Mouse (Mus musculus): Measurements from ENCODE around the gene Mroh9.

DNA sequence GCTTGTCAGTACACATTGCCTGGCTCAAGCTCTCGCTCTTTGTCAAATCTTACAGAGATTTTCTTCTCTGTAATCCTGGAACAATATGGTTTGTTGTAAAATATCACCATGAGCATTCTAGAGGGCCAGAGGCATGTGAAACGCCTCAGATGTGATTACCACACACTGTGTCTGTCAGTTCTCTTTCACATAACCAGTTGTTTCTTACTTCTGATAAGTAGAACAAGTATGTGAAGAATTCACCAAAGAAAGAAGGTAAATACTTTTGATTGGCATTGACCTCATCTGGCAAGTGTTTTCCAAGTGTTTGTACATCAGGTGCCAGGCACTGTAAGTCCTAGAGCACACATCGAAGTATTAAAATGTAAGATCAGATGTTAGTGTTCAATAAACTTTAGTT is 76.2 kb downstream of the Mroh9 start:
- TF ChIP-seq CTCF (IDR thresholded peaks at IDR 0.05; ENCODE audit: control insufficient read depth, insufficient read depth, insufficient read length) (no peak), USF1 (IDR thresholded peaks at IDR 0.05; ENCODE audit: low read depth) (no peak), CEBPB (IDR thresholded peaks at IDR 0.05; ENCODE audit: low read depth) (no peak), FOSL1 (IDR thresholded peaks at IDR 0.05; ENCODE audit: insufficient read depth, low read length, poor library complexity, severe bottlenecking) (no peak), MAX (IDR thresholded peaks at IDR 0.05) (no peak)

Measured in C2C12 (cell line).